In the genomic region with DNA sequence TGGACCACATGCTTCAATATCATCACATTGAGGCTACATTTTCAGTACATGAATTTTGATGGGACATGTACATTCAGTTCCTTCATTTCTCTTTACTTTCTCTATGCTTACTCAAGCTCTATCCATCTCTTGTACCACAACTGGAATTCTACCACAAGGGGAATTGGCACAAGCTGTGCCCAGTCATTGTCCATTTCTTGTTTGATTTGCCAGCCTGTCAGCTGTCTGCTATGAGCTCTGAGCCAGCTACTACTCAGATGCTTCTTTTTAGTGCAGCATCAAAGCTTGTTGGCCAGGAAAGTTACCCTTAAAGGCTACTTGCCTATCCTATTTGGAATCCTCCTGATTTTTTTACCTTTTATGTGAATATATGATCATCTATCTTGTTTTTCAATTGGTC, we compare ENCODE assay signal across 33 mouse cellular contexts.
"Had no signal": no experiment of that assay in that cellular context is flagged by ENCODE, and none has a peak within 500 bp of the region (broad histone marks: within the 10 kb centered on the region; RNA-seq: fewer than 3 reads in every experiment).

No protein-coding gene starts in this region.

- H3K9me3 ChIP-seq: limb, embryonic 10.5 days; limb, embryonic 12.5 days; limb, embryonic 13.5 days; limb, embryonic 15.5 days; liver, embryonic 12.5 days; liver, embryonic 13.5 days; liver, embryonic 15.5 days; lung, embryonic 15.5 days; megakaryocyte, embryonic 14.5 days; midbrain, embryonic 10.5 days; midbrain, embryonic 12.5 days; midbrain, embryonic 13.5 days; midbrain, embryonic 15.5 days; neural tube, embryonic 12.5 days; neural tube, embryonic 13.5 days had no signal

- ATAC-seq: liver, embryonic 12.5 days; liver, postnatal 0 days; lung, postnatal 0 days; midbrain, embryonic 13.5 days; midbrain, embryonic 15.5 days; midbrain, embryonic 16.5 days had no signal

- H3K4me3 ChIP-seq: limb, embryonic 10.5 days; limb, embryonic 12.5 days; limb, embryonic 13.5 days; limb, embryonic 15.5 days; liver, embryonic 12.5 days; liver, embryonic 13.5 days; liver, embryonic 15.5 days; lung, embryonic 15.5 days; megakaryocyte, embryonic 14.5 days; midbrain, embryonic 10.5 days; midbrain, embryonic 12.5 days; midbrain, embryonic 13.5 days; midbrain, embryonic 15.5 days; myocyte; neural tube, embryonic 12.5 days; neural tube, embryonic 13.5 days had no signal

- H3K27me3 ChIP-seq: limb, embryonic 12.5 days; limb, embryonic 13.5 days; limb, embryonic 15.5 days; liver, embryonic 12.5 days; liver, embryonic 13.5 days; liver, embryonic 15.5 days; lung, embryonic 15.5 days; megakaryocyte, embryonic 14.5 days; midbrain, embryonic 12.5 days; midbrain, embryonic 13.5 days; midbrain, embryonic 15.5 days; neural tube, embryonic 12.5 days; neural tube, embryonic 13.5 days had no signal

- H3K9ac ChIP-seq: limb, embryonic 12.5 days; limb, embryonic 13.5 days; limb, embryonic 15.5 days; liver, embryonic 12.5 days; liver, embryonic 13.5 days; liver, embryonic 14.5 days; liver, embryonic 15.5 days; liver, postnatal 0 days; lung, embryonic 14.5 days; lung, embryonic 15.5 days; midbrain, embryonic 12.5 days; midbrain, embryonic 13.5 days; midbrain, embryonic 15.5 days; neural tube, embryonic 12.5 days; neural tube, embryonic 13.5 days had no signal

- H3K4me2 ChIP-seq: limb, embryonic 12.5 days; limb, embryonic 13.5 days; limb, embryonic 15.5 days; liver, embryonic 11.5 days; liver, embryonic 12.5 days; liver, embryonic 13.5 days; liver, embryonic 15.5 days; lung, embryonic 14.5 days; lung, embryonic 15.5 days; midbrain, embryonic 11.5 days; midbrain, embryonic 12.5 days; midbrain, embryonic 13.5 days; midbrain, embryonic 15.5 days; neural tube, embryonic 12.5 days; neural tube, embryonic 13.5 days had no signal

- DNase-seq: left cerebral cortex, postnatal 4 days; liver; liver, embryonic 13.5 days; liver, postnatal 0 days; lung, adult 18-20 months; lung, adult 2 months; lung, embryonic 14.5 days; lung, postnatal 10 days; lung, postnatal 14 days; lung, postnatal 36 days; lung, postnatal 4 days; midbrain, embryonic 14.5 days had no signal

- H3K4me1 ChIP-seq: limb, embryonic 10.5 days; limb, embryonic 12.5 days; limb, embryonic 13.5 days; liver, embryonic 12.5 days; liver, embryonic 13.5 days; liver, embryonic 15.5 days; lung, embryonic 15.5 days; megakaryocyte, embryonic 14.5 days; midbrain, embryonic 10.5 days; neural tube, embryonic 12.5 days had no signal

- H3K36me3 ChIP-seq: limb, embryonic 10.5 days; limb, embryonic 12.5 days; limb, embryonic 13.5 days; limb, embryonic 15.5 days; liver, embryonic 12.5 days; liver, embryonic 13.5 days; liver, embryonic 15.5 days; lung, embryonic 15.5 days; midbrain, embryonic 10.5 days; midbrain, embryonic 12.5 days; midbrain, embryonic 13.5 days; midbrain, embryonic 15.5 days; neural tube, embryonic 12.5 days; neural tube, embryonic 13.5 days had no signal

- H3K27ac ChIP-seq: limb, embryonic 10.5 days; limb, embryonic 12.5 days; limb, embryonic 13.5 days; limb, embryonic 15.5 days; liver, embryonic 12.5 days; liver, embryonic 13.5 days; liver, embryonic 14.5 days; liver, embryonic 15.5 days; lung, embryonic 15.5 days; macrophage; midbrain, embryonic 10.5 days; midbrain, embryonic 12.5 days; midbrain, embryonic 13.5 days; midbrain, embryonic 15.5 days; neural tube, embryonic 12.5 days had no signal
